Comparison of ENCODE assay signal across 12 mouse cellular contexts in genomic region chr14:27141486-27141885, GRCm38 (mm10).
"Had no signal": no experiment of that assay in that cellular context is flagged by ENCODE, and none has a peak within 500 bp of the region (broad histone marks: within the 10 kb centered on the region; RNA-seq: fewer than 3 reads in every experiment).

No protein-coding gene starts in this region.

- DNase-seq: kidney, postnatal 10 days; kidney, postnatal 4 days; left cerebral cortex, postnatal 4 days; lung, adult 18-20 months; right cerebral cortex, postnatal 14 days; thymus, adult 18-20 months; thymus, postnatal 14 days had no signal

- H3K27ac ChIP-seq: layer of hippocampus, adult 2 months; limb, embryonic 13.5 days; liver, embryonic 14.5 days; midbrain, embryonic 12.5 days had no signal

- H3K9me3 ChIP-seq: limb, embryonic 13.5 days; midbrain, embryonic 12.5 days had no signal

- H3K36me3 ChIP-seq: limb, embryonic 13.5 days; midbrain, embryonic 12.5 days had no signal

- H3K4me3 ChIP-seq: layer of hippocampus, adult 2 months; limb, embryonic 13.5 days; midbrain, embryonic 12.5 days had no signal

- H3K4me2 ChIP-seq: limb, embryonic 13.5 days; midbrain, embryonic 12.5 days had no signal

- H3K9ac ChIP-seq: limb, embryonic 13.5 days; liver, embryonic 14.5 days; midbrain, embryonic 12.5 days had no signal

- H3K4me1 ChIP-seq: midbrain, embryonic 12.5 days had no signal

- H3K27me3 ChIP-seq: limb, embryonic 13.5 days; midbrain, embryonic 12.5 days had no signal

- ATAC-seq: midbrain, embryonic 16.5 days had no signal
